22 mouse cellular contexts compared by ENCODE assay signal in genomic region chr11:95473456-95473855, GRCm38 (mm10). TPM values are rescaled to one million over a fixed set of nuclear protein-coding genes. Genes with fewer than 3 reads are reported as not detected.
"Had no signal": no experiment of that assay in that cellular context is flagged by ENCODE, and none has a peak within 500 bp of the region (broad histone marks: within the 10 kb centered on the region; RNA-seq: fewer than 3 reads in every experiment).

No protein-coding gene starts in this region.

- DNase-seq: lung, adult 18-20 months; lung, embryonic 14.5 days; lung, postnatal 10 days; lung, postnatal 4 days; midbrain, embryonic 14.5 days; retina, postnatal 1 day; right cerebral cortex, adult 18-20 months; right cerebral cortex, postnatal 25 days; right cerebral cortex, postnatal 4 days; spleen, adult 18-20 months; thymus, adult 18-20 months; thymus, postnatal 14 days; thymus, postnatal 36 days had no signal

- ATAC-seq: midbrain, embryonic 16.5 days had no signal

- H3K9ac ChIP-seq: lung, embryonic 14.5 days; neural tube, embryonic 13.5 days; neural tube, embryonic 15.5 days had no signal

- H3K27ac ChIP-seq: midbrain, embryonic 10.5 days; neural tube, embryonic 13.5 days; neural tube, embryonic 15.5 days had no signal

- H3K4me1 ChIP-seq: midbrain, embryonic 10.5 days; neural tube, embryonic 13.5 days; neural tube, embryonic 15.5 days had no signal

- H3K4me2 ChIP-seq: lung, embryonic 14.5 days; neural tube, embryonic 13.5 days; neural tube, embryonic 15.5 days had no signal

- H3K27me3 ChIP-seq: neural tube, embryonic 13.5 days; neural tube, embryonic 15.5 days had no signal

- H3K9me3 ChIP-seq: midbrain, embryonic 10.5 days; neural tube, embryonic 13.5 days; neural tube, embryonic 15.5 days had no signal

- H3K4me3 ChIP-seq: midbrain, embryonic 10.5 days; myocyte; neural tube, embryonic 13.5 days; neural tube, embryonic 15.5 days had no signal

RNA-seq across cellular contexts. Expression of gene Nxph3, which starts 40.9 kb away (rescaled TPM):
- total RNA-seq: megakaryocyte, adult 5-6 weeks; megakaryocyte-erythroid progenitor cell, adult 5-6 weeks had no signal
- polyA plus RNA-seq: liver, embryonic 16.5 days; thymus, postnatal 0 days had no signal
